Mouse (Mus musculus) myocyte (in vitro differentiated cells): ENCODE data around the gene Aqp7.

Experiments
- E2F4 ChIP-seq: IDR thresholded peaks from one replicate; pipeline ENCODE4 v1.6.1; 2011; ENCODE audit warnings: mild to moderate bottlenecking, control low read depth, moderate library complexity; ENCODE audit not compliant: insufficient read depth
- POLR2A ChIP-seq: IDR thresholded peaks from one replicate; pipeline ENCODE4 v1.6.1; 2011; ENCODE audit warnings: low read depth, mild to moderate bottlenecking, control low read depth, moderate library complexity; ENCODE audit not compliant: insufficient read length
- POLR2AphosphoS2 ChIP-seq: IDR thresholded peaks from one replicate; pipeline ENCODE4 v1.6.1; 2011; ENCODE audit warnings: low read depth, control low read depth; ENCODE audit not compliant: insufficient read length
- REST ChIP-seq: IDR thresholded peaks from one replicate; pipeline ENCODE4 v1.6.1; 2011; ENCODE audit warnings: mild to moderate bottlenecking, control low read depth, moderate library complexity; ENCODE audit not compliant: insufficient read depth, insufficient read length

- TF ChIP-seq E2F4 = no peak
- no peak for TF ChIP-seq POLR2A
- TF ChIP-seq POLR2AphosphoS2 = no peak
- TF ChIP-seq REST = no peak
Observed at GRCm38 (mm10) chr4:41056742-41057332, 8.9 kb upstream of the Aqp7 start.
